Mouse (Mus musculus) lung, adult 2 months (tissue): ENCODE measurements at regions not wholly inside any gene's neighbourhood (a gene's known extent, or its start where the extent isn't known, plus 50 kb on each side); places are given as distances from the start of the nearest gene placed in this dataset.

Experiments used
- CTCF ChIP-seq: fragments of 200-500 bp; IDR thresholded peaks from 2 replicates; pipeline ENCODE4 v1.5.1; 2011; ENCODE audit warnings: mild to moderate bottlenecking, low read length, control low read depth; ENCODE audit not compliant: insufficient read depth
- POLR2A ChIP-seq: fragments of 200-500 bp; IDR thresholded peaks from 2 replicates; pipeline ENCODE4 v1.6.1; 2011; ENCODE audit warnings: low read depth, mild to moderate bottlenecking, control low read depth, low read length, borderline replicate concordance; ENCODE audit errors: extremely low read depth

DNA sequence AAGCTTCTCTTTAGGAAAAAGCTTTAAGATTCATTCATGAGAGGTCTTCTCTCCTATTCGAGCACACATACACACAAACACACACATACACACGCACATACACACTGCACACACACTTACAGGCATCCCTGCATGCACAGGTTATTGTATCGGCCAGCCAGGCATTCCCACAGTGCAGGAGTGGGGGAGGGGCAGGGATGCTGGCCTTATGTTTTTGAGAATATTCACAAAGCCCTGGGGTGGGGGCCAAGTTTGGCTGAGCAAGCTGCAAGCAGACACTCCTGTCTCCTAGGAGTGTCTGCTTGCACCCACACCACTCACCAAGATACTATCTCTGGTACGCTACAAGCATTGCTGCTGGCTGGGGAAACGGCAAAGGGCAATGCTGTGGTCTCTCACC lies 102.6 kb downstream of the Cyp26b1 start:
- TF ChIP-seq CTCF (no peak), POLR2A (no peak)
